Mouse (Mus musculus) forebrain, postnatal 0 days (tissue): ENCODE measurements around the gene Fam69a. TPM values are rescaled to one million over a fixed set of nuclear protein-coding genes. Genes with fewer than 3 reads are reported as not detected.
A peak's percentile ranks its signal among the peaks of the same experiment; 100 is the strongest.
"Not testable (repeated sequence)": the region's sequence is repeated elsewhere in the genome, so short reads cannot be mapped to it uniquely, and the experiment has no call there.

Experiments
- ATAC-seq: fragments of 200-750 bp; cut with Nextera tagmentation; 2 replicates; pipeline ENCODE4 v1.8.0; 2017; ENCODE audit warnings: mild to moderate bottlenecking, moderate library complexity
- DNase-seq: peaks from one replicate; pipeline ENCODE4 v3.0.0-alpha.2; 2015
- H3K27ac ChIP-seq: fragments of 300-500 bp; sonication (generic); 2 replicates; pipeline ENCODE4 v1.5.1; 2014; ENCODE audit warnings: low read depth, mild to moderate bottlenecking, antibody characterized with exemption, low read length, moderate library complexity, mixed read lengths
- H3K27me3 ChIP-seq: fragments of 300-500 bp; sonication (generic); 2 replicates; pipeline ENCODE4 v1.6.1; 2014; ENCODE audit warnings: mild to moderate bottlenecking, low read length, mixed read lengths; ENCODE audit not compliant: insufficient read depth
- H3K36me3 ChIP-seq: fragments of 300-500 bp; sonication (generic); 2 replicates; pipeline ENCODE4 v1.6.1; 2014; ENCODE audit warnings: mild to moderate bottlenecking, moderate library complexity; ENCODE audit not compliant: insufficient read depth
- H3K4me1 ChIP-seq: fragments of 300-500 bp; sonication (generic); 2 replicates; pipeline ENCODE4 v1.6.1; 2014; ENCODE audit warnings: antibody characterized with exemption; ENCODE audit not compliant: insufficient read depth
- H3K4me2 ChIP-seq: fragments of 300-500 bp; sonication (generic); 2 replicates; pipeline ENCODE4 v1.6.1; 2014; ENCODE audit warnings: low read depth, mild to moderate bottlenecking, moderate library complexity
- H3K4me3 ChIP-seq: fragments of 300-500 bp; sonication (generic); 2 replicates; pipeline ENCODE4 v1.5.1; 2014; ENCODE audit warnings: low read depth, low read length, mixed read lengths
- H3K9ac ChIP-seq: fragments of 300-500 bp; sonication (generic); 2 replicates; pipeline ENCODE4 v1.6.1; 2014; ENCODE audit warnings: mild to moderate bottlenecking
- H3K9me3 ChIP-seq: fragments of 300-500 bp; sonication (generic); 2 replicates; pipeline ENCODE4 v1.6.1; 2016; ENCODE audit warnings: low read length
- CTCF ChIP-seq: sonication (generic); IDR thresholded peaks from 2 replicates; pipeline ENCODE4 v1.5.1; 2016; ENCODE audit warnings: antibody characterized with exemption, control low read depth, low read depth
- WGBS: fragments of 180-500 bp; shearing (Covaris S2); extraction: QIAGEN DNeasy Blood & Tissue Kit; methylation state at CpG from one replicate; pipeline ENCODE4 v1.1.7; 2014; 5-methylcytosine and 5-hydroxymethylcytosine counted together
- polyA plus RNA-seq: library from polyadenylated mRNA; unstranded; fragments of >200 nt; fragmentation: Nextera tagmentation; extraction: Ambion mirVana; gene quantifications from 2 replicates; pipeline ENCODE4 v1.2.1, GENCODE M21; 2015
- total RNA-seq: library from RNA; depleted of rRNA; stranded (reverse); fragments of >200 nt; gene quantifications from 2 replicates; pipeline ENCODE4 v1.2.3, GENCODE M21; 2014

The Fam69a gene
- total and polyA plus RNA-seq, 2 experiments from 2014 or later = 28.5 to 60.9 TPM

DNA sequence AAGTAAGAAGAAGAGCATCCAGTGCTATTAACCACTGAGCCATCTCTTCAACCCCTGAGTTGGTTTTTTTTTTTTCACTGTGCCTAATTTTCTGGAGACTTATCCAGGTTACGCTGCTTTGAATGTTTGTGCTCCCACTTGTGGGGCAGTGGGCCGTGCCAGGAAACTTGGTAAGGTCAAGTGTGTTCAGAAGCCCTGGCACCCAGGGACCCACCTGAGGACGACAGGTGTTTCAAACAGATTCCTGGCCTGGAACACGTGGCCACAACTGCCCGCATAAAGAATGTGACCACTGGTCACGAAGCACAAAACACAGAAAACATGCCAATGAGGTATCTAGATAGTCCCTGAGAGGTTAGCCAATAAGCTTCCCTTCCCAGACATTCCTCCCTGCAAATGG, 43.4 kb downstream of the Fam69a start:
- H3K4me1 ChIP-seq = no peaks in the 10 kb centered on the region
- no peak overlapping the region for H3K27ac ChIP-seq
- H3K4me2 ChIP-seq = no peak overlapping the region
- H3K9me3 ChIP-seq = no peaks in the 10 kb centered on the region
- no peak overlapping the region for H3K4me3 ChIP-seq
- no peak for TF ChIP-seq CTCF
- H3K36me3 ChIP-seq = no peaks in the 10 kb centered on the region
- no peak overlapping the region for H3K9ac ChIP-seq
- H3K27me3 ChIP-seq = no peaks in the 10 kb centered on the region
- DNase-seq (no peak), ATAC-seq (no peak)
- 91% methylated on average over 6 of the region's 6 CpGs for WGBS

DNA sequence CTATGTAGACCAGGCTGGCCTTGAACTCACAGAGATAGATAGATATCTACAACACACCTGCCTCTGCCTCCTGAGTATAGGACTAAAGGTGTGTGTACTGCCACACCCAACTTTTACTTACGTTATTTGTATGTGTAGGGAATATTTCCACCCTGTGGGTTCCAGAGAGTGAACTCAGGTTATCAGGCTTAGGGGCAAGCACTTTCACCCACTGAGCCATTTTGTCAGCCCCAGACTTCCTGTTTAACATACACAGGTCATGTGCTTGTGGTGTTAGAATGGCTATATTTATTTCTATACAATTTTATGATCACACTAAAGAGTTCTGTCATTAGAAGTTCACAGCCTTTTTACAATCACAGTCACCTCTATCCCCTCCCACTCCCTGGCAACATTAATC, 43.9 kb downstream of the Fam69a start:
- no peak overlapping the region for H3K4me2 ChIP-seq
- WGBS = 89% methylated on average over 1 of the region's 1 CpGs
- no peaks in the 10 kb centered on the region for H3K27me3 ChIP-seq
- no peaks in the 10 kb centered on the region for H3K4me1 ChIP-seq
- H3K9ac ChIP-seq = no peak overlapping the region
- H3K9me3 ChIP-seq = no peaks in the 10 kb centered on the region
- H3K36me3 ChIP-seq = no peaks in the 10 kb centered on the region
- ATAC-seq (no peak), DNase-seq (no peak)
- H3K27ac ChIP-seq = no peak overlapping the region
- TF ChIP-seq CTCF = no peak
- H3K4me3 ChIP-seq = no peak overlapping the region

DNA sequence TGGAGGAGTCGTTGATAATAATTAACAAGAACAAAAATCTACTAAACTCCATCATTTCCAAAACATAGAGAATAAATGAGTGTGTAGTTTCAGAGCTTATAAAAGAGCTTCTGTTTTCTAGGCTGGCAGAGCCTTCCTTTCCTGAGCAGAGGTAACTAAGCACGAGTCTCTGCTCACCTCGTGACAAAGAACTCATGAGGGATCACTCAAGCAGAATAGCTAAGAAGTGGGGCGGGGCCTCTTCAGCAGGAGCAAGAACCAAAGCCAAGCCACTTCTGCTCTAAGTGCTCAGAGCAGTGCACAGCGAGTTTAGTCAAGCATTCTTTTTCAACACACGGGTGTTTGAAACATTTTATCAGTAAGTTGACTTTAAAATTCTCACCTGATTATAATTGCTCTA, 45.7 kb downstream of the Fam69a start:
- peak; percentile 73 for ATAC-seq
- 29% methylated on average over 6 of the region's 6 CpGs for WGBS
- no peak overlapping the region for H3K4me3 ChIP-seq

DNA sequence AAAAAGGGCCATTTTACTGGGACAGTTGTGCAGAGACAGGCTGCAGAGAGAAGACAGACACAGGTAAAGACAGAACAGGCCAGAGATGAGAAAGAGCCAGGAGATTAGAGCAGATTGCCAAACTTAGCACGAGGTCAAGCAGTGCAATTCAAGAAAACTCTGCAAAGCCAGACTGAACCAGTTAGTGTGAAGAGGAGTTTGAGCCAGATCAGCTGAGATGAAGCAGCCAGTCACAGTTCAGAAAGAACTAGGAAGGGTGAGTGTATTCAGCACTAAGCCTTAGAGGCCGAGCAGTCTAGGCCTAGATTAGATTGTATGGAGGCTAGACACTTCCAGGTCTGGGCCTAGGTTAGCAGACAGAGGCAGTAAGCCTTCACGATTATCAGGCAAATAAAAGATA, 47.2 kb downstream of the Fam69a start:
- DNase-seq = no peak
- 82% methylated on average over 3 of the region's 3 CpGs for WGBS

More for the DNA sequence above, 45.7 kb downstream of the Fam69a start:
- TF ChIP-seq CTCF = no peak
- no peaks in the 10 kb centered on the region for H3K36me3 ChIP-seq
- H3K27ac ChIP-seq = 0 out of 2 replicates have a peak overlapping the region, but pooled peaks have one; percentile 45
- no peaks in the 10 kb centered on the region for H3K9me3 ChIP-seq
- no peaks in the 10 kb centered on the region for H3K4me1 ChIP-seq
- H3K4me2 ChIP-seq = no peak overlapping the region
- no peak for DNase-seq
- no peaks in the 10 kb centered on the region for H3K27me3 ChIP-seq
- no peak overlapping the region for H3K9ac ChIP-seq

DNA sequence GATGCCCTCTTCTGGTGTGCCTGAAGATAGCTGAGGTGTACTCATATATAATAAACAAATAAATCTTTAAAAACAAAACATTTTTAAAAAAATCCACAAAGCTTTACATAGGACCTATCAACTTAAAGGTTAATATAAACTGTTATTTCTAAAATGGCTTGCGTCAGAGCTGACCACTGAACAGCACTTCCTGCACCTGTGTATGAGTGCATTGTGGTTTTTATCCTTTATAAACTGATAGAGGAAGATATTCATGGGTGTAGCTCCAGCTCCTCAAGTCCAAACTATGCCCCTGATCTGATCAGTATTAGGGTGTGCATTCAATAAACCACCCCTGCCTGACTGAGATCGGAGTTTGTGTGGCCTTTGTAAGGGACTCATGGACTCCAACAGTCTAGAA, 48.0 kb downstream of the Fam69a start:
- Histone ChIP-seq H3K27ac (no peak overlapping the region), H3K4me3 (no peak overlapping the region), H3K9me3 (no peaks in the 10 kb centered on the region), H3K9ac (no peak overlapping the region), H3K27me3 (no peaks in the 10 kb centered on the region), H3K4me2 (no peak overlapping the region), H3K4me1 (no peaks in the 10 kb centered on the region), H3K36me3 (no peaks in the 10 kb centered on the region)
- no peak for DNase-seq
- TF ChIP-seq CTCF = no peak
- ATAC-seq = no peak
- 95% methylated on average over 2 of the region's 2 CpGs for WGBS

More for the DNA sequence above, 47.2 kb downstream of the Fam69a start:
- Histone ChIP-seq H3K36me3 (no peaks in the 10 kb centered on the region), H3K9ac (no peak overlapping the region), H3K4me2 (no peak overlapping the region), H3K9me3 (no peaks in the 10 kb centered on the region), H3K27ac (no peak overlapping the region), H3K4me3 (no peak overlapping the region), H3K4me1 (no peaks in the 10 kb centered on the region), H3K27me3 (no peaks in the 10 kb centered on the region)
- TF ChIP-seq CTCF = no peak
- ATAC-seq = no peak

DNA sequence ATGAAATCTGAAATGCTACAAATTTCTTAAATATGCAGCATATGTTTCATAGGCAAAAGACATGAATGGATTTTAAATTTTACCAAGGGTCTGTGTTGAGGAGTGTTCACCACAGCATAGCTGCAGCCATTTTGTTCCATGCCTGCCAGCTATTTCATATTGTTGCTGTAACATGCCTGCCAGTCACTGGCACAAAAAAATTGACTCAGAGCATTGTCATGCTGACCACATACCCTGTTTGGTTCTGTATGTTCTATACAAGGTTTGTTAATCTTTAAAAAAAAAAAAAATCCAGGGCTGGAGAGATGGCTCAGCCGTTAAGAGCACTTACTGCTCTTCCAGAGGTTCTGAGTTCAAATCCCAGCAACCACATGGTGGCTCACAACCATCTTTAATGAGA, 48.4 kb downstream of the Fam69a start:
- WGBS = 64% methylated on average over 1 of the region's 1 CpGs
- not testable (repeated sequence) for H3K27me3 ChIP-seq

DNA sequence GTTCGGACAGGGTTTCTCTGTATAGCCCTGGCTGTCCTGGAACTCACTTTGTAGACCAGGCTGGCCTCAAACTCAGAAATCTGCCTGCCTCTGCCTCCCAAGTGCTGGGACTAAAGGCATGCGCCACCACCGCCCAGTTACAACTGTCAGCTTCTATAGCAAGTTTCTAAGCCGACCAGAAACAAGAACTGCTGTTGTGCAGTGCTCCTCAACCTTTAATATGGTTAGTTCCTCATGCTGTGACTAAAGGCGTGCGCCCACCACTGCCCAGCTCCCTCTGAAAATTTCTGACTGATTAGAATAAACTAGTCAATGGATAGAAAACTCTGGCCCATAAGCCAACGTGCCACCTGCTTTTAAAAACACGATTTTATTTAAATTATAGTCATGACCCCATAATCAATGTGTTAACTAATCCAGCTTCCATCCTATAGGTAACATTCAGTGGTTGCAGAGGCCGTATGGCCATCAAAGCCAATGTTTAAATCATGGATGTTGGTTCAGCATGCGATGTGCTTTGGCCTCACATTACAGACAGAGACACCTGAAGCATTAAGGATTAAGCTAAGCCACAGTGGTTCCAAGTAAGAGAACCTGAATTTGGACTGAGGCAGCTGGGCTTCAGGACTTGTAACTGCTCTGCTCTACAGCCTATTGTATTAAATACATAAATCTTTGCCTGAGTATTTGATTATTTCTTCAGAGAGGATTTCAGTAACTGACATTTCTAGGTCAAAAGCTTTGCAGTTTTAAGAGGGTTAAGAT, 50.1 kb downstream of the Fam69a start:
- no peak overlapping the region for H3K27ac ChIP-seq
- H3K9ac ChIP-seq = no peak overlapping the region
- H3K36me3 ChIP-seq = no peaks in the 10 kb centered on the region
- no peak for TF ChIP-seq CTCF
- ATAC-seq = no peak
- no peaks in the 10 kb centered on the region for H3K9me3 ChIP-seq
- no peak for DNase-seq
- no peak overlapping the region for H3K4me3 ChIP-seq
- H3K4me1 ChIP-seq = no peaks in the 10 kb centered on the region
- H3K4me2 ChIP-seq = no peak overlapping the region
- H3K27me3 ChIP-seq = no peaks in the 10 kb centered on the region
- 91% methylated on average over 10 of the region's 10 CpGs for WGBS

More for the DNA sequence above, 48.4 kb downstream of the Fam69a start:
- H3K36me3 ChIP-seq, H3K9ac ChIP-seq, DNase-seq, H3K9me3 ChIP-seq, H3K4me2 ChIP-seq, ATAC-seq, H3K4me3 ChIP-seq, H3K27ac ChIP-seq, H3K4me1 ChIP-seq: not testable (repeated sequence)
